Mouse (Mus musculus) spleen, postnatal 14 days (tissue): Measurements from ENCODE around the gene Spocd1.

ENCODE experiments used
- DNase-seq, 2 experiments: peaks; one replicate each; pipeline ENCODE4 v3.0.0; 2021 to 2022; ENCODE audit warnings: low spot score in 2 of 2

Gene Spocd1

GRCm38 (mm10) chr4:129918464-129918863 lies 10.6 kb upstream of the Spocd1 start:
- no peak for DNase-seq

- DNase-seq = no peak
Measured at GRCm38 (mm10) chr4:129918901-129919300, 10.1 kb upstream of the Spocd1 start.

GRCm38 (mm10) chr4:129920542-129921313 lies 8.3 kb upstream of the Spocd1 start:
- DNase-seq = no peak

DNA sequence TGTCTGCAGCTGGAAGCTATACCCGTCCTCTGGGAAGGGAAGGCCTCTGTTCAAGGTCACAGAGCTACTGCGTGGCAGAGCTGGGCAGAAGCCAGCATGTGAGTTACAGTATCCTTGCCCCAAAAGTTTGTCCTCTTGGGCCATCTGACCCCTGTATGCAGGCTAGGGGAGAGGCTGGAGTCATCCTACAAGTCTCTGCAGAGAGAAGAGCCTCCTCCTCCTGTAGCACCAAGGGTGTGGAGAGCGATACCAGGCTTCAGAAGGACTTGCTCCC lies 7.8 kb upstream of the Spocd1 start:
- no peak for DNase-seq

GRCm38 (mm10) chr4:129924143-129924542 lies 4.9 kb upstream of the Spocd1 start:
- DNase-seq = no peak

DNA sequence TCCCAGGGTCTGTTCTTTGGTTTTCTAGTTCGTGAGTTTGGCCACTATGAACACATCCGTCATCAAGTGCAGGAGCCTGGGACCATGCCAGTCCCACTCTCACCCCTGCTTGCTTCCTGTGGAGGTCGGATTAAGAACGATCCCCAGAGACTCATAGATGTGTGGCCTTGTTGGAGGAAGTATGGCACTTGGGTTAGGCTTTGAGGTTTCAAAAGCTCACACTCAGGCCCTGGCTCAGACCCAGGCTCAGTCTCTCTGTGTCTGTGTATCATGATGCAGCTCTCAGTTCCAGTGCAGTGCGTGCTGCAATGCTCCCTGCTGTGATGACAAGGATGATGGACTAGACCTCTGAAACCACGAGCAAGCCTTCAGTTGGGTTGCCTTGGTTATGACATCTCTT lies 4.4 kb upstream of the Spocd1 start:
- DNase-seq = no peak

DNA sequence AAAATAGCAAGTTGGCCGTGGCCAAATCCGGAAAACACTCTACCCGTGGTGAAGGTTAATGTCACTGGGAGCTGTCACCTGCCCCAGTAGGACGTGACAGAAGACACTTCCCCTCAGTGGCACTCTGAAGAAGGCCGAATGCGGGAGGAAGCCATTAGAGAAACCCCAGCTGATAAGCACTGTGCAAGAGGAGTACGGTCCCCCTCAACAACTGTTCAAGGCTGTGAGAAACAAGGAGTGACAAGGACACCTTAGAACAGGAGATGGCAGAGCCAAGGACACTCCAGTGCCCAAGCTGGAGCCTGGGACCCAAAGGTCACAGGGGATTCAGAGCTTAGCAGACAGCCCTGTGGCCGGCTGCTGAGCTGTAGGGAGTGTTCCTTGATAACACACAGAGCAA lies 2.5 kb upstream of the Spocd1 start:
- peak in 1 of 2 experiments; percentile 17 for DNase-seq

- DNase-seq = no peak
Measured at GRCm38 (mm10) chr4:129927091-129927490, 2.0 kb upstream of the Spocd1 start.

DNA sequence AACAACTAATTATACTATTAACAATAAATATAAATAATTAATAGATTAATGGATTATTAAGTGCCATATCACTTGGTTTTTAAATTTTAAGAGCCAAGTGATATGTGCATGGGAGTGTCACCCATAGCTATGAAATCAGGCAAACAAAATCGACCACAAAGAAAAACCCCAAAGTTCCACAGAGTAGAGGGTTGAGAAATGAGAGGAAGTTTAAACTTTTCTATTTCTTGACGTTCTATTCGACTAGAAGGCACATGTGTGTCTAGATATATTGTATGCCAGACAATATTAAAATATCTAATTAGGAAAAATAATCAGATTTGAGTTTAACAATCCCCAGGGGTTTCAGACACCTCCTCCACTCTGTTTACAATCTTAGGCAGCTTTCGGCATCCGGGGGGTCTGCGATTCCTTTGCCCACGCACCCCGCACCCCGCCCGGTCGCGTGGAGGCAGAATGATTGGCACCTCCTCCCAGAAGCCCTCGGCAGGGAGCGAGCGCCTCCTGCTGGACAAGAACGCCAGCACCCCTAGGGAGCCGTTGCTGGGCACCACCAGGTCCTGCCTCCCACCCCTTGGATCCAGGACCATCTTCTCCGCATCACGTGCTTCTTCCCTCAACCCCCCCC lies 811 bp upstream of the Spocd1 start:
- peak; percentile 76 to 90 for DNase-seq

- no peak for DNase-seq
Measured at GRCm38 (mm10) chr4:129933696-129934095, 4.6 kb downstream of the Spocd1 start.

GRCm38 (mm10) chr4:129934177-129934855 lies 5.3 kb downstream of the Spocd1 start:
- DNase-seq = no peak

- no peak for DNase-seq
Measured at GRCm38 (mm10) chr4:129951359-129951821, 22.3 kb downstream of the Spocd1 start.

DNA sequence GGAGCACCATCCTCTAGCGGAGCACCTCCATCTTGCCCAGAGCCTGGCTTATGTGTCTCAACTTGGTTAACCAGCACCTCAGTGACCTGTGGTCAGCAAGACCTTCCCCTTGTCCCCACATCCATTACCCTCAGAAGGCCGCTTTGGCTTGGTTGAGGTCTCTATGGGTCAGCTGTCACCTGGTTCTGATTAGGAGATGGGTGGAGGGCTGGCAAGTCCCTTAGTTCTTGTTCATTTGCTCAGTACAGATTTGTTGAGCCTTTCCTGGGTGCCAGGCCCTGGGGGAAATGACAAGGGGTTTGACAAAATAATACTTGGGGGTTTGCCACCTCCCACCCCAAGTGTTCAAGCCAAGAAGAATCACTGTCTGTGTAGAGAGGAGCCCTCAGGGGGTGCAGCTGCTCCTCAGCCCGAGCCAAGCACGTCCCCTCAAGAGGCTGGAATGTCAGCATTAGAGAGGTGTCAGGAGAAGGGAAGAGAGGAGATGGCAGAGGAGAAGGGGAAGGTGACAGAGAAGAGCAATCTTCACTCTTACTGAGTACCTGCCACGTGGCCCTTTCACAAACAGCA lies 23.3 kb downstream of the Spocd1 start:
- DNase-seq = no peak

DNA sequence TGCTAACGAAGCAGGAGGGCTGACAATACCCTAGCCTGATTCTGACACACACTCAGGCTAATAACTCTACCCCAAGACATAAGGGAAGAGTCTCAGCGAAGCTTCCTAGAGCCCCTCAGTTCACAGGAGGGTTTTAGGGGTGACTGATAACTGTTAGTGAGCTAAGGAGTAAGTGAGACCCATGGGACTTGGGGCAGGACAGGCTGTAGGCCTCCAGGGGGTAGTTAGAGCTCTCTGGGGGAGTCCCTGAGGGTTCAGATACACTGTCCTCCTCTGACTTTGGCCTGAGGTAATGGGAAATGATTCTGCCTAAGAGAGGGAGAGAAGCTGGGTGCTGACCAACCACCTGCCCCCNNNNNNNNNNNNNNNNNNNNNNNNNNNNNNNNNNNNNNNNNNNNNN lies 25.5 kb downstream of the Spocd1 start:
- no peak for DNase-seq

DNA sequence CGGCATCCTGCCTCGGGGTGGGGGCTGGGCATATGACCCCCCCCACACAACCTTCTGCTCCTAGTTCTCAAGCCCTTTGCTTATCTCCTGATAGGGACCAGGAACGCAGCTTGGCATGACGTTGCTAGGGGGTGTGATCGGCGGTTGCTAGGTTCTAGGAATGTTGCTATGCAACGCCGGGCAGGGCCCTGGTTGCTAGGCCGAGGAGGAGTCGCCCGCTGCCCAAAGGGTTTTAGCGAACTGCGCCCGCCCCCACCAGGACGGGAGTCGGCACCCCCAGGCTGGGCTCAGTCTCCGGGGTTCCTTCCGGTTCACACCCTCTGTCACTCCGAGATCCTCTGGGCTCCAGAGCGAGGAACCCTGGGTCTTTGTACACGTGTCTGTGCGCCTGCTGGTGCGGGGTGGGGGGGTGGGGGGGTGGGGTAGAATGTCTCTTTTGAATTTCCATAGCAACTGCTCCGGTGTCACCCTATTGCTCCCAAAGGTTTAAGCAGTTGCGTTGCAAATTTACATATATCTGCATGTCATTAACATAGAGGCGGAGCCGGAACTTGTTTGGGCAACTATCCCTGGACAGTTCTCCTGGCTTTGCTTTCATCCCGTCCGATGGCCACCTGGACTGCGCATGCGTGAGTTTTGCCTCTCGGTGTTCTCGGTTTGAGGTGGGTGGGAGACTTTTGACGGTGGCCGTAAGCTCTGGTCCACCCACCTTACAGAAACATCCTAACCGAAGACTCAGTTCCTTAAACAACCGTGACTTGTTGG lies 31.3 kb downstream of the Spocd1 start:
- peak in 1 of 2 experiments; percentile 22 for DNase-seq

DNA sequence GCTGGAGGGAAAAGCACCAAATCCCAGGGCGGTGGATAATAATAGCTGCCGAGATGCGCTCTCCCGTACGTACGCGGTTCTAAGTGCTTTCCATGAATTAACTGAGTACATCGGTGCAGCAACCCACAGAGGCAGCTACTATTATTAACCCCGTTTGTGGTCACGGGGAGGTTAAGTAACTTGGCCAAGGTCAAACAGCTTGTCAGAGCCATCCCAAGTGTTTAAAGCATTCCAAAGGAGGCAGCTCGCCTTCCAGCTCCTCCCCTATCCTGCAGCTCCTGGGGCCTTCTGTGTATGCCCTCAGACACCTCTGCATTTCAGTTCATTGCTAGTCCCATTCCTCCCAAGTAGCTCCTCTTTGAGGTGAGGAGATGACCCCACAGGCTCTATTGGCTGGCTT lies 36.2 kb downstream of the Spocd1 start:
- no peak for DNase-seq

GRCm38 (mm10) chr4:129966201-129966600 lies 37.2 kb downstream of the Spocd1 start:
- no peak for DNase-seq

- DNase-seq = no peak
Measured at GRCm38 (mm10) chr4:129967024-129968014, 38.3 kb downstream of the Spocd1 start.

GRCm38 (mm10) chr4:129970168-129970567 lies 41.1 kb downstream of the Spocd1 start:
- DNase-seq = no peak

DNA sequence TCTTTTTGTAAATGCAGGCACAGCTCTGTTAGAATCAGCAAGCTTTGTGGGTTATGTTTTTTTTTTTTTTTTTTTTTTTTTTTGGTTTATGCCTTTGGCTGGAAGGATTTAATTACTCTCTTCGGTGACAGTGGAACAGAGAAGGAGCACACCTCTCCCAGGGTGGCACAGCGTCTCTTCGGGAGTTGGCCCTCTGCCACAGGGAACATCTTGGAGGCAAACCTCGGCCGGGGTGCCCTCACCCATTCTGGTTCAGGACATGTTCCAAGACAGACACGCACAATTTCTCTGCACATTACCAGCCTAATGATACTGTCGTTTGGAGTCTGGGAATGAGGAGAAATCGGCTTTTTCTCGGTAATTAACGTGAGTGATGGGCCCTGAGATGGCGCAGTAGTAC lies 41.8 kb downstream of the Spocd1 start:
- DNase-seq = no peak

DNA sequence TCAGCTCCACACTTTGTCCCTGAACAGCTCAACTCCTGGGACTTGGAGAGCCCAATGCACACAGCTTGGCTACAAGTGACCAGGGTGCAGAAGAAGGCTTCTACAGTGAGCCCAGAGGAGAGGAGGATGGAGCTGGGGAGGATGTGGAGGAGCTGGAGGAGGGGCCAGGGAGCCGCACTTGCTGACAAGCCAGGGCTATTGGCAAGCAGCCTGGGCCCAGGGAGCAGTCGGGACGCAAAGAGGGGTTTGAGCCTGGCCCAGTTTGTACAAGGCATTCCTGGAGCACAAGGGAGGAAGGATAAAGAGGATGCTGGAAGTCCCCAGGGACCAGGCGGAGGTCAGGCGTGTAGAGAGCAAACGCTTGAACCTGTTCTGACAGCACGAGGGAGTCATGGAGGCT lies 42.9 kb downstream of the Spocd1 start:
- no peak for DNase-seq
